In genomic region chr10:95839803-95840202, GRCm38 (mm10) we compare ENCODE assay signal across 25 mouse cellular contexts. TPM values are rescaled to one million over a fixed set of nuclear protein-coding genes. Genes with fewer than 3 reads are reported as not detected.
A peak's percentile ranks its signal among the peaks of the same experiment; 100 is the strongest.
DNase-seq lines count a peak whose midpoint lies in the region; ATAC-seq and TF ChIP-seq lines count a peak whose summit lies in the region.
"Had no signal": no experiment of that assay in that cellular context is flagged by ENCODE, and none has a peak within 500 bp of the region (broad histone marks: within the 10 kb centered on the region; RNA-seq: fewer than 3 reads in every experiment).

No protein-coding gene starts in this region.

- ATAC-seq in kidney, postnatal 0 days (replicated peaks; ENCODE audit: low FRiP score, low read depth) = peak; percentile 33; the same call in 1 of the 2 replicates
- no peak for ATAC-seq in kidney, embryonic 16.5 days (ENCODE audit: low FRiP score, low TSS enrichment)
- no peak for ATAC-seq in hindbrain, embryonic 14.5 days (ENCODE audit: low FRiP score)
- ATAC-seq: activated CD4-positive, CD25-positive, alpha-beta regulatory T cell, adult 4 months; forebrain, embryonic 14.5 days had no signal

- WGBS in kidney, postnatal 0 days = 76% methylated on average over 3 of the region's 3 CpGs
- 81% methylated on average over 3 of the region's 3 CpGs for WGBS in kidney, embryonic 16.5 days
- 57% methylated on average over 3 of the region's 3 CpGs for WGBS in hindbrain, embryonic 14.5 days

- H3K27ac ChIP-seq in kidney, postnatal 0 days = no peak overlapping the region
- no peak overlapping the region for H3K27ac ChIP-seq in kidney, embryonic 16.5 days (ENCODE audit: low read length)
- H3K27ac ChIP-seq in hindbrain, embryonic 14.5 days = no peak overlapping the region
- H3K27ac ChIP-seq: embryonic facial prominence, embryonic 15.5 days; forebrain, embryonic 10.5 days; heart, embryonic 13.5 days; hindbrain, embryonic 13.5 days had no signal

- peak; percentile 65 for DNase-seq in kidney, adult 11 months
- DNase-seq in kidney, postnatal 10 days = no peak
- DNase-seq in kidney, postnatal 0 days (ENCODE audit: low spot score) = no peak
- DNase-seq in ES-CJ7 (ENCODE audit: low read depth, low spot score) = peak; percentile 42
- DNase-seq in R1 (ENCODE audit: low read depth, low spot score) = peak; percentile 67
- DNase-seq in adrenal gland, adult 18-20 months (ENCODE audit: low spot score in 2 of 2) = no peak
- DNase-seq in hindbrain, embryonic 14.5 days (ENCODE audit: low spot score) = no peak
- DNase-seq: adrenal gland, adult 2 months; adrenal gland, postnatal 25 days; cerebellum, adult 2 months; cerebellum, postnatal 10 days; embryo, embryonic 11 days; gastrocnemius, postnatal 14 days; heart, postnatal 10 days had no signal

- no peaks in the 10 kb centered on the region for H3K36me3 ChIP-seq in kidney, postnatal 0 days (ENCODE audit: insufficient read depth, low read length)
- no peaks in the 10 kb centered on the region for H3K36me3 ChIP-seq in kidney, embryonic 16.5 days (ENCODE audit: insufficient read depth, low read length)
- no peaks in the 10 kb centered on the region for H3K36me3 ChIP-seq in hindbrain, embryonic 14.5 days (replicated peaks; ENCODE audit: control insufficient read depth, insufficient read depth)
- H3K36me3 ChIP-seq: embryonic facial prominence, embryonic 15.5 days; forebrain, embryonic 10.5 days; G1E; heart, embryonic 13.5 days; hindbrain, embryonic 13.5 days had no signal

- H3K4me1 ChIP-seq in kidney, postnatal 0 days (replicated peaks; ENCODE audit: insufficient read depth, low read length) = no peaks in the 10 kb centered on the region
- peaks cover 6% of the 10 kb centered on the region; the same call in 1 of the 2 replicates for H3K4me1 ChIP-seq in kidney, embryonic 16.5 days (ENCODE audit: insufficient read depth, low read length)
- H3K4me1 ChIP-seq in hindbrain, embryonic 14.5 days (replicated peaks; ENCODE audit: control insufficient read depth, insufficient read depth, low read length) = no peaks in the 10 kb centered on the region
- H3K4me1 ChIP-seq: embryonic facial prominence, embryonic 15.5 days; hindbrain, embryonic 13.5 days had no signal

- no peak for TF ChIP-seq CTCF in kidney, postnatal 0 days (IDR thresholded peaks at IDR 0.05; ENCODE audit: low read depth)

- H3K4me2 ChIP-seq in kidney, postnatal 0 days (ENCODE audit: low read length) = no peak overlapping the region
- no peak overlapping the region for H3K4me2 ChIP-seq in kidney, embryonic 16.5 days (replicated peaks; ENCODE audit: low read depth, low read length)
- no peak overlapping the region for H3K4me2 ChIP-seq in hindbrain, embryonic 14.5 days (replicated peaks)
- H3K4me2 ChIP-seq: embryonic facial prominence, embryonic 15.5 days; heart, embryonic 13.5 days; hindbrain, embryonic 13.5 days had no signal

- H3K9me3 ChIP-seq in kidney, postnatal 0 days (replicated peaks; ENCODE audit: low read length) = no peaks in the 10 kb centered on the region
- no peaks in the 10 kb centered on the region for H3K9me3 ChIP-seq in kidney, embryonic 16.5 days (ENCODE audit: low read length)
- H3K9me3 ChIP-seq in hindbrain, embryonic 14.5 days (ENCODE audit: control insufficient read depth, low read length) = no peaks in the 10 kb centered on the region
- H3K9me3 ChIP-seq: embryonic facial prominence, embryonic 15.5 days; forebrain, embryonic 10.5 days; G1E; heart, embryonic 13.5 days; hindbrain, embryonic 13.5 days had no signal

- no peaks in the 10 kb centered on the region for H3K27me3 ChIP-seq in kidney, postnatal 0 days (ENCODE audit: insufficient read depth, low read length)
- H3K27me3 ChIP-seq in kidney, embryonic 16.5 days (ENCODE audit: insufficient read depth, low read length) = no peaks in the 10 kb centered on the region
- H3K27me3 ChIP-seq in hindbrain, embryonic 14.5 days (ENCODE audit: control insufficient read depth, insufficient read depth, low read length) = no peaks in the 10 kb centered on the region
- H3K27me3 ChIP-seq: embryonic facial prominence, embryonic 15.5 days; hindbrain, embryonic 13.5 days had no signal

- no peak overlapping the region for H3K9ac ChIP-seq in kidney, postnatal 0 days (ENCODE audit: low read depth, low read length)
- H3K9ac ChIP-seq in kidney, embryonic 16.5 days (replicated peaks; ENCODE audit: low read length) = no peak overlapping the region
- H3K9ac ChIP-seq in hindbrain, embryonic 14.5 days = no peak overlapping the region
- H3K9ac ChIP-seq: embryonic facial prominence, embryonic 15.5 days; heart, embryonic 13.5 days; hindbrain, embryonic 13.5 days had no signal

- no peak overlapping the region for H3K4me3 ChIP-seq in kidney, postnatal 0 days (replicated peaks; ENCODE audit: low read depth, low read length)
- no peak overlapping the region for H3K4me3 ChIP-seq in kidney, embryonic 16.5 days (ENCODE audit: low read length)
- no peak overlapping the region for H3K4me3 ChIP-seq in hindbrain, embryonic 14.5 days (replicated peaks; ENCODE audit: low read length)
- H3K4me3 ChIP-seq: embryonic facial prominence, embryonic 15.5 days; erythroblast, embryonic 14.5 days; forebrain, embryonic 10.5 days; heart, embryonic 13.5 days; hindbrain, embryonic 13.5 days had no signal

RNA-seq across cellular contexts. Expression of gene Gm33543, which starts 2.9 kb away (rescaled TPM):
- 0.62 and 0.91 TPM in 2 replicates for polyA plus RNA-seq in kidney, postnatal 0 days (2015; fragmentation: Nextera tagmentation; extraction: Ambion mirVana)
- 0.19 and 0.28 TPM in 2 replicates for polyA plus RNA-seq in kidney, embryonic 16.5 days (2015; fragmentation: Nextera tagmentation; extraction: Ambion mirVana)
- total RNA-seq in adrenal gland, adult 18-20 months (2021) = not detected
- not detected in 2 replicates for polyA plus RNA-seq in hindbrain, embryonic 14.5 days (2014; fragmentation: Nextera tagmentation; extraction: Ambion mirVana)
- total RNA-seq: adrenal gland, adult 2 months; adrenal gland, postnatal 25 days; hematopoietic stem cell, adult 5-6 weeks had no signal
- polyA plus RNA-seq: activated CD4-positive, CD25-positive, alpha-beta regulatory T cell, adult 4 months; adrenal gland, adult 2 months; cerebellum, adult 2 months; embryonic facial prominence, embryonic 11.5 days; erythroblast, embryonic 14.5 days; forebrain, embryonic 10.5 days; forebrain, embryonic 14.5 days; G1E; heart, embryonic 13.5 days; hindbrain, embryonic 13.5 days had no signal

Comparison
In these comparisons a context has a peak if more than half of its experiments do, and no peak if none do; other contexts are left out.
1. DNase-seq: peak in kidney, adult 11 months (single experiment), ES-CJ7 (single experiment) and R1 (single experiment); none in kidney, postnatal 10 days (single experiment), kidney, postnatal 0 days (single experiment), adrenal gland, adult 18-20 months (0 of 2) and hindbrain, embryonic 14.5 days (single experiment).